Mouse (Mus musculus) brain, adult 2 months (tissue): ENCODE data around the gene Klhl10.

Source experiments
- DNase-seq: peaks from one replicate; pipeline ENCODE4 v3.0.0; 2011; ENCODE audit warnings: low read depth, low spot score

Gene Klhl10

DNA sequence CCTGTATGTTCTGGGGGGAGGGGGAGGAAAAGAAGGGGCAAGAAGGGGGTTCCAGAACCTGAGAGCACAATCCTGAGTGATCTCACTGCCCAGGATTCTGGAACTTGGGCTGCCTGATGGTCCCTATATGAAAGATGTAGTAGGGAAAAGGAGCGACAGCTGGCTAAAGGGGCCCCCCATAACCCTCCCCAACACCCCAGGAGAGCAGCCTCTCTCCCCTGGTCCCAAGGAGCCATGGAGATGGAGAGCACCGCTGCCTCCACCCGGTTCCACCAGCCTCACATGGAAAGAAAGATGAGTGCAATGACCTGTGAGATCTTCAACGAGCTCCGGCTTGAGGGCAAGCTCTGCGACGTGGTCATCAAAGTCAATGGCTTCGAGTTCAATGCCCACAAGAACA lies at the start of gene Klhl10, which contains the start of gene Nt5c3b:
Gene Klhl10, plus strand, starts transcription at position 121 of the 400 bp plus-strand sequence.
Gene Nt5c3b, minus strand, starts transcription at position 12 of the 400 bp plus-strand sequence.
- no peak for DNase-seq

DNA sequence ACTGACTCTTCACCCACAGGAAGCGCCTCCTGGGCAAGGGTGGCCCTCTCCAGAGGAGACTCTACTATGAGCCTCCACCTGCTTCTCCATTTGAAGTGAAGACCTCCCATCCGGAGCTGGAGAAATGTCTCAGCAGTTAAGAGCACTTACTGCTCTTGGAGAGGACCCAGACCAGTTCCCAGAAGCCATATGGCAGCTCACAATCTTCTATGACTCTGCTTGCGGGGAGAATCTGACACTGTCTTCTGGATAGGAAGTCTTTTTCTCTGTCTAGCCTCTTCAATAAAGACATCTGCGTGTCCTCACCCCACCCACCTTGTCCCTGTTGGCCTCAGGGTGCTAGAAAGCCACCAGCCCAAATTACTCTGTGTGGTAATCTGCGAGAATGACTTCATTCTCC lies 48.8 kb upstream of the Klhl10 start:
- peak; percentile 80 for DNase-seq

DNA sequence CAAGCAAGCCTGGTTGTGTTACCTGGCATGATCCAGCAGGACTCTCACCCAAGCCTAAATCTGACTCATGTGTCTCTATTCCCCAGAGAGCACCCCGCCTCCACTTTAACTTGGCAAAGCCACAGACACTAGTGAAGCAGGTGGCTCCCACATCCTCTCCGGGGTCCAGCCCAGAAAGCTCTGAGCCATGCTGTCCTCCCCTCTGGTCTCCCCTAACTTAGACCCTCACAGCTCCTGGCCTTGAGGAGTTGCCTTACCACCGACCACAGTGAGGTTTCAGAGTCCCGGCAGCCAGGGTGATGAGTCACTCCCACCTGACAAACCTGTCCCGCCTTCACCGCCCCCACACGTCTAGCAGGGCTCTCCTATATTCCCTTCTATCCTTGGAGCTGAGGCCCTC lies 48.0 kb upstream of the Klhl10 start:
- peak; percentile 72 for DNase-seq

DNA sequence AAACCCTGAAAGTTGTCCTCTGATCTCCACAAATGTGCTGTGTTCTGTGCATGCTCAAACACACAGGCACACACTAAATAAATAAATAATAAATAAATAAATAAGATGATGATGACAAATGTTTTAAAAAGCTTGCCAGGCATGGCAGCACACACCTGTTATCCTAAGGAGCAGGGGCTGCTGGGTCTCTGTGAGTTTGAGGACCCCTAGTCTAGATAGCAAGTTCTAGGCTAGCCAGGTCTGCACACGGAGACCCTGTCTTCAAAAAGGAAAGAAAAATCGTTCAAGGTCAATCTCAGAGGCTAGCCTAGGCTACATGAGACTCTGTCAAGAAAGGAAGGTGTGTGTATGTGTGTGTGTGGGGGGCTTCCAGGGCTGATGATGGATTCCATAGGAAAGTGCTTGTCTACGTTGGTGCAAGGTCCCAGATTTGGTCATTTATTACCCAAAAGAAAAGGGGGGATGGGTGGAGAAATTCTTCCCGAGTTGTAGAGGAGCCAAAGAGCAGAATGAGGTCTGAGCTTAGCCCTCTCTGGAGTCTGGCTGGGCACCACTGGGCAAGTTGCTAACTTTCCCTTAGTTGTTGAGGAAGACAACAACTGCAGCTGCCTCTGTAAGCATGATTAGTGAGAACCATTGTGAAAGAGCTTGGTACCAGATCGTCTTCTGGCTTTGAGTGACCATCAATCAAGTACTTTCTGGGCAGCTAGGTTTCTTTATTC lies 47.2 kb upstream of the Klhl10 start:
- DNase-seq: no peak

DNA sequence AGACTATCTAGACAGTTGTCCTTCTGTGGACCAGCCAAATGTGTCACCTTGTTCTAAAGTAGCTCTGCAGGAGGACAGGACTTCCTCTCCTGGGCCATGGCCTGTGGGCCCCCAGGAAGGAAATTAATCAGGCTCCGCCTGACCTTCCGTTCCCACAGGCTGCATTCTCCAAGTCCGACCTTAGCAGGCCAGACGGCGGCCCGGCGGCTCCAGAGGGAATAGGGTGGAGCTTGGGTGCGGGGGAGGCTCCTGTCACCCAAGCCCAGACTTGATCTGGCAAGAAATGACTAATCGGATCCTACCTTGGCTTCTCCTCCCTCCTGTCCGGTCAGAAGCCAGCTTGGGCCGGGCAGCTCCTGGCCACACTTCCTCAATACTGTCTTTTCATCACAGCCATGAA lies 46.5 kb upstream of the Klhl10 start:
- DNase-seq: peak; percentile 92

DNA sequence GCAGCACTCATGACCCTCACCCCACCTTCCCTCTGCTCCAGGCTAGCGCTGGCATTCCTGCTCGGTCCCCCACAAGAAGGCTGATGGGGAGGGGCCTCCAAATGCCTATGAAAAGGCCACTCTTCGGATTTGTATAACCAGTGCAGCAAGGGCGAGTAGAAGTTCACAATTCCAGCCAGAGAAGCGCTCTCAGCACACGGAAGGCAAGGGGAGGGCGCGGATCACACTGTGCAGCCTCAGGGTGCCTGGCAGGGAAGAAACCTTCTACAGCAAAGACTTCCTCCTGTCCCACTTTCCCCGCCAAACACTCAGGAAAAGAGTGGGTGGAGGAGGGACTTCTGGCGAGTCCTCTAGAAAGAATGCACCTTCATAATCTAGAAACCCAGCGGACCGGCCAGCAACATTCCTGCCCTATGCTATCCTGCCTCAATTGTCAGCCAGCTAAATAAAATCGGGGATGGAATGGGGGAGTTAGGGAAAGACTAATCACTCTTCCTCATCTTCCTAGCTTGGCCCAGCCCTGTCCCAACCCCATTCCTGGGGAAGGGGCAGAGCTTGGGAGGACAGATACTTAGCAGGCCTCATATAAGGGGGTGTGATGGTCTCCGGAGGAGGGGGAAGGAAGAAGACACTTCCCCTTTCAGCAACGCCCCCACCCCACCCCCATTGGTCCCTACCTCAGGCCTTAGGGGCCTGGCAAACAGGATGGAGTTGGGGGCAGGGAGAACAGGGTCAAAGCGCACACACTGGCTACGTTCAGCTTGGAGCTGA lies 45.7 kb upstream of the Klhl10 start:
- peak; percentile 88 for DNase-seq

DNA sequence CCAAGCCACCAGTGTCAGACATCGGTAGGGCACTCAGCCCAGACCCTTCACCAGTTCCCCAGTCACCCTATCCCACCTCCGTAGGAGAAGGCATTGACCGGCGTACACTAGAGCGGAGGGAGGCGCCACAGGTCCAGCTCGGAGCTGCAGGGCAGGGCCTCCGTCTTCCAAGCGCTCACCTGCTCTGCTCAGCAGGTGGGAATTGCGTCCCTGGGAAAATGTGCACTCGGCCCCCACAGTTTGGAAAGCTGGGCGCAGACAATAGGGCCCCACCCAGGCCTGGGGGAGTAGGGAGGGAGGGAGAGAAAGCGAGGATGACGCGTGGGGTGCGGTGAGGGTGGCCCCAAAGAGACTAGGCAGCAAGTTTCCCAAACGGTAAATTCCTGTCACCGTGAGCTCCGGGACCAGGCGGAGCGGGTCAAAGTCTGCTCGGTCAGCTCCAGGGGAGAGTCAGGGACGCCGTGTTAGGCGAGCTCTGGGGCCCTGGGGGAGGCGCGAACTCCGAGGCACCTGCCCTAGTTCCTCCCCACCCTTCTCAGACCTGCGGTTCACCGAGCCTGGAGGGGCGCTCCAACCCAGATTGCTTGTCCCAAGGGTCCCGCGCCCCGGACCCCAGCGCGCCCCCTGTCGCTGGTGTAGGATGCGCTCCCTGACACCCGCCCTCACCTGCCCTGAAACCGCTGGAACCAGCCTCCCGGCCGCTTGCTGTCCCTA lies 44.7 kb upstream of the Klhl10 start:
- peak; percentile 80 for DNase-seq

DNA sequence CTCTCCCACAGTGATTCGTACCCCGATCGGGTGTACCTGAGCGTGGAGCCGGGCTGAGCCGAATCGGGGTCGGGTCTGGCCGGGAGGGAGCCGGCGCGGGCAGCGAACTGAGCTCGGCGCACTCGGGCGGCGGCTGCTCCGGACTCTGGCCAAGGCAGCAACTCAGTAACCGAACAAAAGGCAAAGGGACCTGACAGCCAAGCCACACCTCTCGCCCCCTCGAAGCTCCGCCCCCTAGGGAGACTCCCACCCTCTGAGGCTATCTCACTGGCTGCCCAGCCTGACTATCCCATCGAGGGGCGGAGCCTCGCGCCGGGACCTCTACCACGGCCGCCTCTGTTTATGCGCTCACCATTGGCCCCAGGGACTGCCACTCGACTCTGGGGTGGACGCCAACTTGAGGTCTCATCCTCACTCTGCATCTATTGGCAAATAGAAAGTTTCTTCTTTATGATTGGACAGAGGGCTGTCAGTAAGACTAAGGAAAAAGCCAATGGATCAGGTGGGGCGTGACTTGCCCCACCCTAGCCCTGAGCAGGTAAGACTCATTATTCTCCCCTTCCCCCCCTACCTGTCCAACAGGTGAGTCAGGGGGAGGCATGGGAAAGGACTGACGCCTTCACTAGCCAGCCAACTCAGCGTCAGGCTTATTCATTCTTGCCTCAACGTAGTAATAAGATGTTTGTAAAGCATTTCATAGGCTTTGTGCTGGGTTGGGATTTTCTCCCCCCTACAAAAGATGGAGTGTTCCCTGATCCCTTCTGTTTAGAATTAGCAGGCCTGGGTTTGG lies 43.9 kb upstream of the Klhl10 start, which contains the start of gene Jup:
Gene Jup, minus strand, starts transcription at position 164 of the 790 bp plus-strand sequence.
- peak; percentile 100 for DNase-seq

DNA sequence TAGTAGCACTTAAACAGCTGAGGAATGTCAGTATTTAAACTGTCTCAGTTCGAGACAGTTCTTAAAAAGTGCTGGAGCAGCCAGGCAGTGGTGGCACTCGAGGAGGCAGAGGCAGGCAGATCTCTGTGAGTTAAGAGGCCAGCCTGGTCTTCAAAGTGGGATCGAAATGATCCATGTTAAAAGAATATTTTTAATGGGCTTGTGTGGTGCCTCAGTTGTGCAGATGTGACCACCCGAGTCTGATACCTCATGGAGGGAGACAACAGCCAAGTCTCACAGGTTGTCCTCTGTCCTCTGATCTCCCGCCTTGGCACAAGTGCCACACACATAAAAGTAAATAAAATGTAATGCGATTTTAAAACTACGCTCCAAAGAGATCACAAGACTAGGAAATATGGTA lies 43.2 kb upstream of the Klhl10 start:
- DNase-seq: no peak

DNA sequence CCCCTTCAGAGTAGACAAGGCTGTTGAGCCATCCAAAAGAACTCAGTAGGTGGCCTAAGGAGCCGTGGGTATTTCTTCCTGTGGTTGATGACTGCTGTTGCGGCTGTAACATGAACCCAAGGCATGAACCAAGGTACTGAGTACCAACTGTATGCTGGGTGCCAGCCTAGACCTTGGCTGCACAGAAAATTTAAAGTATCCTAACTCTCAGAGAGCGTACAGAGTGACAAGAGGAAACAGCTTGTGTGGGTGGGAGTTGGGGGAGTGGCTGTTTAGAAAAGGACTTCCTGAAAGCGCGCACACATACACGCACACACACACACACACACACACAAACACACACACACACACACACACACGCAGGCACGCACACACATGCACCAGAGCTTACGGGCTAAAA lies 42.4 kb upstream of the Klhl10 start:
- DNase-seq: no peak

DNA sequence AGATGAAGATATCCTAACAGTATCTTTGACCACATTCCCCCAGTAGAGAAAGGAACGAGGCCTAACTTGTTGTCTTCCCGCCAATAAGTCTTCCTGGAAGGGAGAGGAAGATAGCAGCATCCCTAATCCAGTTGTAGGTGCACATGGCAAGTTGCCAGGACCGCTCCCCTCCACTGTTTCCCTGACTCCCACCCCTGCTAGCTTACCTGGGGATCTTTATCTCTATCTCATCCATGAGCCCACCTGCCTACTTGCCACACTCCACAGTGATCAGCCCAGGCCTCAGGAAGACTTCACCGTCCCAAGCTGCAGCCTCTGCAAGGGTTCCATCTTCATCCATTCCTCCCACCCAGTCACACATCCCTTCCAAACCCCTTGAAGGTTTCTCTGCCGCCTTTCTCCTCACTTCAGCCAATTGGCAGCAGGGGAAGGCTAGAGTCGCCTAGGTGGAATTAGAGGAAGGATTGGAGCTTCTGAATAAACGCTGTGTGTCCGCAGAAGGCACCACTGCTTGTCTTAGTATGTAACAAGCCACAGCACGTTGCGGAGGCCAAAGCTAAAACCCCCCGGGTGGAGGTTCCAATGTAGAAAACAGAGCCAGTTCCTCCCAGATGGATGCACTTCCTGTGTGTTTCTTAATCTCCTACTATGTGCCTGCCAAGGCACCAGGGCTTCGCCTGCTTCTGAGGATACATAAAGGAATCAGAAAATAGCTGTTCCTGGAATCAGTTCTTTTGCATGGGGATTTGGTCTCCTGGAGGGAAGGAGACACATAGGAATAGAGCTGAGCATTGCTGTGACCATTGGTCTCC lies 41.8 kb upstream of the Klhl10 start:
- DNase-seq: no peak

DNA sequence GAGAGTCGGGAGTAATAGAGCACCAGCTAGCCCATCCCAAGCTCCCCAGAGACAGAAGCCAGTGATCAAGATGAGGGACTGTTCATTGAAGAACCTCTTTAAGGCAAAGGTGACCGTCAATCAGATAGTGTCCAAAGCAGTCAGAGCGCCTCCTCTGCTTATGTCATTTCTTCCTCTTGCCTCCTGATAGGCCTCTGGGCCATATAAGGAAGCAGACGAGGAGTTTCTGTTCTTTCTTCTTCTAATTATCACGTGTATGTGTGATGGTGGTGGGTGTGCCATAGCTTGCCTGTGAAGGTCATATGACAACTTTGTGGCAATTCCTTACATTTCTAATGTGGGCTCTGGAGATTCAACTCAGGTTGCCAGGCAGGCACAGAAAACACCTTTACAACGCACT lies 40.9 kb upstream of the Klhl10 start:
- DNase-seq: no peak

DNA sequence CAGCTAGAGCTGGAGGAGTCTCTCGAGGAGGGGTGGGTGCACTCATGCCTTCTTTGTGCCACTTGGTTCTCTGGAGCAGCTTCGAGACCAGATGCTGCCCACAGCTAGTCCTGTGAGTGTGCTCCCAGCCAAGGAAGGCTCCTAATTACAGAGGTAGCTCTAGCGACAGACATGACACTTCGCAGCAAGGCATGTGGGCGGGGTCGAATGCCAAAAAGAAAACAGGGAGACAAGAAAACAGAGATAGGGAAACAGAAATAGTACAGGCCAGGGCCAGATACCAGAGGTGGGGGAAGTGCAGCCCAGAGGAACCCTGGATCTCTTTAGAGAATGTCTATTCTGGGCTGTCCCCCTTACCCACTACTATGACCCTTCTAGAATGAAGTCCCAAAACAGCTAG lies 39.5 kb upstream of the Klhl10 start:
- DNase-seq: peak; percentile 68

DNA sequence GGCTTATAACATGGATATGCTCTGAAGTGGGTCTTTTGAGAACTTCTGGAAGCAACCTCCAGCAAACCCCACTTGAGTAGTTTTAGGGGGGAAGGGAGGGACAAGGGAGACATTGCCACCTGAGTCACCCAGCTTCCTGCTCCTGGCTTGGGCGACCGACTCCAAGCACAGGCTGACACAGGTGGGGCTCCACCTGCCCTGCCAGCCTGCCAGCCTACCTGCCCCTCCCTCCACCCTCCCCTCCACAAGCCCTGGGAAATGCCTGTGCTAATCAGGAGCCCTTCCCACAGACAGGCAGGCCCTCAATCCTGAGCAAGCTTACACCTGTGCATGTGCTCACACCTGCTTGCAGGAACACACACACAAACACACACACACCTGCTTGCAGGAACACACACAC lies 39.0 kb upstream of the Klhl10 start:
- DNase-seq: no peak

DNA sequence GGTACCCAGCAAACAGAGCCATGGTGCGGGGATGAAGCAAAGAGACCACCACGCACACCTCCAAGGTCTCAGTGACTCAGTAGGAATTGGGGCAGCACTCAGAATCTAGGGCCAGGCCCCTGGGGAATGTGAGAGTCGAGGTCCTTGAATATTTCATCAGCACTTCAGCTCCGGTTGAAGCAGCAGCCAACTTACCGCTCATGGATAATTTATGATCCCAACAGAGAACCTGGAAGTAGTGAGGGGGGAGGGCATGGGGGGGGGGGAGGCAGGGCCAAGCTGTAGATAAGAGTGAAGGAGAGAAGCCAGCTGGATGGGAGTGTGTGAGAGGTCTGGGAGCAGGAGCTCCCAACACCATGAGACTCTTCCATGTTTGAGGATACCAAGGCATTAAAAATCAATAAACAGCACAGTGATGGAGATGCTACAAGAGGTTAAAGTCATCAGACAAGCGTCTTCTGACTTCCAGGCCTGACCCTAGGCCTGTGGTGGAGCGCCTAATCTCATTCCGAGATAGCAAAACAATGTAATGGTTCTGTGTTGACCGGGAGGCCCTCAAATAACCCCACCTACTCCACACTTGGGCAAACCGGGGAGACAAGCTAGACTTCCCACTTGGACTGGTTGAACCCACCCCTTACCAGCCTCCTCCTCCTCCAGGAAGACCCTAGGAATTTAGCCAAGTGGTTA lies 38.1 kb upstream of the Klhl10 start:
- no peak for DNase-seq

DNA sequence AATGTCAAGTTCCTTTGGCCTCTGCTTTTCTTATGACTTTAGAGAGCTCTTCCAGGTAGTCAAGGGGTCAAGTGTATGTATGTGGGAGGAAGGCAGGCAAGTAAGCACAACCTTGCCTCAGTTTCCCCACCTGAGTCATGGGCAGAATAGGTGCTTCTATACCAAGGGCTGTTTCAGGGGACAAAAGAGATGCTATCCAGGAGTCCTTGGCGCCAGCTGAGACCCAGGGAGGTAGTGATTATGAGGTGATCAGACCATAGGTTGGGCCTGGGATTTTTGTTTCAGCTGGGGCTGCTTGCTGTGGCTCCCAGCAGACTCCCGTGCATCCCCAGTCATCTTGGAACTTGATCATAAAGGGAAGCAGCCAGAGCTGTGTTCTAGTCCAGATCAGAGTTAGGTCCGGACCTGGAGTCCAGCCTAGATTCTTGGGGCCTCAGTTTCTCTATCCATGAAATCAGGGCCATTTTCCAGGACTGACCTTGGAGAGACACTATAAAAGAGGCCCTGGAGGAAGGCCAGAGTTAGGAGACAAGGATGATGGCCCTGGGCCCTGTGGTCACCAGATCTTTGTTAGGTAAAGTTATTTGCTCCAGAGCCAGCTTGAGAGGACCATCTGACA lies 37.2 kb upstream of the Klhl10 start:
- no peak for DNase-seq

DNA sequence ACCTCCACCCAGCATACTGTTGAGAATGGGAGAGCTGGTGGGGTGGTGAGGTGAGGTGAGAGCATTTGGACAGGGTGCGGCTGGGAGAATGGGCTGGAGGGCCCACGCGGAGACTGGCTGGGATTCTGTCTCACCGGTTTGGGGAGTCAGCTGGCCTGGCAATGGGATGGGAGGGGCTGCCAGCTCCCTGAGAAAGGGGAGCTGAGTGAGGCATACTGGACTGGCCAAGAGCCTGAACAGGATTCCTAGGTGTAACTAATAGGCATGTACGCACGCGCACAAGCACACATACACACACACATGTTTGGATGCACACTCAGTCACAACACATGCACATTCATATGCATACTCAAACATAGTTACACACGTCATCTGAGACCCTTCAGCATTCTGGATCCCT lies 35.4 kb upstream of the Klhl10 start:
- no peak for DNase-seq

DNA sequence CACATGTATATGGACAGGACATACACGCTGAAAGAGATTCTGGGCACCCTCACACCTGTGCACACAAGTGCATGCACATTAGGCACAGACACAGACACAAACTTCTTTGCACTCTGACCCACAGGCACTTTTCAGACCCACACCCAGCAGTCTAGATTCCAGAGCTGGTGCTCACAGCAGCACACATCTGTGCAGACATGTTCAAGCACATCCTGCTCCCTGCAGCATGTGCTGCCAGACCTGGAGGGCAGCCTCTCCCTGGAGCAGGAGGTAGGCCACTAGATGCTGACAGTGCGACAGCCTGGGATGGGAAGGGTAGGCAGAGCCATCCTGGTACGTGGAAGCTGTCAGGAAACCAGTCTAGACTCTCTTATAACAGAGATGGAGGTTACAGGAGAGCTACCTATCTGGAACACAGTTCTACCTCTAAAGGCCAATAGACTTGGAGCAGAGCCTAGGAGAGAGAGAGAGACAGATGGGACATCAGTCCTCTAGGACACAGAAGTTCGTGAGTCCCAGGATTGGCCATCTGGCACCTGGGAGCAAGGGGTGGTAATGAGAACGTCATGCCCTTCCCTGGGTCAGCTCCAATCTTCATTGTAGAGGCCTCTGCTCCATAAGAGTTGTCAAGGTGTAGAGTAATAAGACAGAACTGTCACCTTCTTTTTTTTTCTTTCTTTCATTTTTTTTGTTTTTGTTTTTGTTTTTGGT lies 34.6 kb upstream of the Klhl10 start:
- peak; percentile 99 for DNase-seq
